ENCODE assay signal across 20 mouse cellular contexts in genomic region chr2:33187874-33188273, GRCm38 (mm10). TPM values are rescaled to one million over a fixed set of nuclear protein-coding genes. Genes with fewer than 3 reads are reported as not detected.
DNase-seq lines count a peak whose midpoint lies in the region; ATAC-seq and TF ChIP-seq lines count a peak whose summit lies in the region.
"Had no signal": no experiment of that assay in that cellular context is flagged by ENCODE, and none has a peak within 500 bp of the region (broad histone marks: within the 10 kb centered on the region; RNA-seq: fewer than 3 reads in every experiment).

No protein-coding gene starts in this region.

- H3K36me3 ChIP-seq in heart, embryonic 11.5 days (ENCODE audit: control insufficient read depth, insufficient read depth, low read length) = no peaks in the 10 kb centered on the region
- no peaks in the 10 kb centered on the region for H3K36me3 ChIP-seq in kidney, adult 2 months (ENCODE audit: control insufficient read depth, insufficient read depth, low read length)
- H3K36me3 ChIP-seq in kidney, embryonic 14.5 days (ENCODE audit: control insufficient read depth, insufficient read depth, low read length) = no peaks in the 10 kb centered on the region
- H3K36me3 ChIP-seq in heart, embryonic 16.5 days (ENCODE audit: control insufficient read depth, insufficient read depth) = no peaks in the 10 kb centered on the region
- H3K36me3 ChIP-seq: embryonic facial prominence, embryonic 15.5 days; hindbrain, embryonic 12.5 days; limb, embryonic 15.5 days; liver, embryonic 15.5 days; midbrain, embryonic 15.5 days had no signal

- no peak for TF ChIP-seq POLR2A in kidney, adult 2 months (IDR thresholded peaks at IDR 0.05; ENCODE audit: low read depth, low read length)

- DNase-seq in heart, adult 11 months = no peak
- peak; percentile 52 for DNase-seq in kidney, adult 2 months
- DNase-seq in kidney, postnatal 14 days = peak; percentile 60
- no peak for DNase-seq in left cerebral cortex, postnatal 10 days (ENCODE audit: extremely low spot score in 1 of 2, low spot score in 2 of 2)
- DNase-seq: cerebellum, adult 2 months; cerebellum, postnatal 36 days; lung, postnatal 14 days; thymus, postnatal 36 days had no signal

- H3K9me3 ChIP-seq in heart, embryonic 11.5 days (replicated peaks; ENCODE audit: control insufficient read depth, low read length) = no peaks in the 10 kb centered on the region
- H3K9me3 ChIP-seq in kidney, embryonic 14.5 days (ENCODE audit: control insufficient read depth, low read length) = no peaks in the 10 kb centered on the region
- no peaks in the 10 kb centered on the region for H3K9me3 ChIP-seq in heart, embryonic 16.5 days (replicated peaks; ENCODE audit: control insufficient read depth, low read length)
- H3K9me3 ChIP-seq: embryonic facial prominence, embryonic 15.5 days; hindbrain, embryonic 12.5 days; limb, embryonic 15.5 days; liver, embryonic 15.5 days; megakaryocyte, embryonic 14.5 days; midbrain, embryonic 15.5 days had no signal

- no peaks in the 10 kb centered on the region for H3K27me3 ChIP-seq in heart, embryonic 11.5 days (ENCODE audit: control insufficient read depth, insufficient read depth, low read length)
- no peaks in the 10 kb centered on the region for H3K27me3 ChIP-seq in kidney, adult 2 months (replicated peaks; ENCODE audit: control insufficient read depth, insufficient read depth, low read length)
- no peaks in the 10 kb centered on the region for H3K27me3 ChIP-seq in kidney, embryonic 14.5 days (ENCODE audit: control insufficient read depth, insufficient read depth, low read length)
- H3K27me3 ChIP-seq in heart, embryonic 16.5 days (ENCODE audit: control insufficient read depth, insufficient read depth, low read length) = no peaks in the 10 kb centered on the region
- H3K27me3 ChIP-seq: embryonic facial prominence, embryonic 15.5 days; hindbrain, embryonic 12.5 days; limb, embryonic 15.5 days; liver, embryonic 15.5 days; midbrain, embryonic 15.5 days had no signal

- no peak overlapping the region for H3K9ac ChIP-seq in heart, embryonic 11.5 days (ENCODE audit: low read depth, low read length)
- no peak overlapping the region for H3K9ac ChIP-seq in kidney, embryonic 14.5 days (ENCODE audit: low read depth, low read length)
- no peak overlapping the region for H3K9ac ChIP-seq in heart, embryonic 16.5 days (ENCODE audit: low read length)
- H3K9ac ChIP-seq: embryonic facial prominence, embryonic 15.5 days; hindbrain, embryonic 12.5 days; limb, embryonic 15.5 days; liver, embryonic 15.5 days; midbrain, embryonic 15.5 days had no signal

- no peak overlapping the region for H3K4me2 ChIP-seq in heart, embryonic 11.5 days
- no peak overlapping the region for H3K4me2 ChIP-seq in kidney, embryonic 14.5 days (replicated peaks; ENCODE audit: low read depth, low read length)
- H3K4me2 ChIP-seq in heart, embryonic 16.5 days (ENCODE audit: low read depth, low read length) = no peak overlapping the region
- H3K4me2 ChIP-seq: embryonic facial prominence, embryonic 15.5 days; hindbrain, embryonic 12.5 days; limb, embryonic 15.5 days; liver, embryonic 15.5 days; midbrain, embryonic 15.5 days had no signal

- H3K4me3 ChIP-seq in heart, embryonic 11.5 days (ENCODE audit: low read depth, low read length) = no peak overlapping the region
- H3K4me3 ChIP-seq in kidney, adult 2 months (ENCODE audit: insufficient read depth, low read depth, low read length) = no peak overlapping the region
- no peak overlapping the region for H3K4me3 ChIP-seq in kidney, embryonic 14.5 days (ENCODE audit: low read length)
- no peak overlapping the region for H3K4me3 ChIP-seq in heart, embryonic 16.5 days (ENCODE audit: low read length)
- H3K4me3 ChIP-seq: embryonic facial prominence, embryonic 15.5 days; hindbrain, embryonic 12.5 days; limb, embryonic 15.5 days; liver, embryonic 15.5 days; megakaryocyte, embryonic 14.5 days; midbrain, embryonic 15.5 days; myocyte had no signal

- no peak for ATAC-seq in heart, embryonic 11.5 days (replicated peaks; ENCODE audit: insufficient number of reproducible peaks, low FRiP score, low TSS enrichment)
- ATAC-seq in kidney, embryonic 14.5 days (ENCODE audit: low FRiP score, low TSS enrichment) = no peak
- peak; percentile 50; the same call in 1 of the 2 replicates for ATAC-seq in heart, embryonic 16.5 days (replicated peaks; ENCODE audit: extremely low read depth, insufficient read depth, low FRiP score)
- ATAC-seq: inflammation-experienced regulatory T-cells, adult 6 months; midbrain, embryonic 15.5 days had no signal

- H3K27ac ChIP-seq in heart, embryonic 11.5 days (ENCODE audit: low read depth, low read length) = 0 out of 2 replicates have a peak overlapping the region, but pooled peaks have one; percentile 10
- no peak overlapping the region; the same call in 1 of the 2 replicates for H3K27ac ChIP-seq in kidney, adult 2 months (ENCODE audit: insufficient read depth, low read depth, low read length)
- no peak overlapping the region for H3K27ac ChIP-seq in kidney, embryonic 14.5 days (ENCODE audit: low read depth, low read length)
- peak overlapping the region; percentile 71 for H3K27ac ChIP-seq in heart, embryonic 16.5 days (ENCODE audit: low read length)
- H3K27ac ChIP-seq: embryonic facial prominence, embryonic 15.5 days; hindbrain, embryonic 12.5 days; limb, embryonic 15.5 days; liver, embryonic 15.5 days; midbrain, embryonic 15.5 days had no signal

- intact Hi-C loops in left cerebral cortex, postnatal 10 days (cut with DNase I) = no loop called here

- TF ChIP-seq CTCF in kidney, adult 2 months (conservative IDR thresholded peaks at IDR 0.05; ENCODE audit: insufficient read depth, insufficient read length, low read depth, low read length) = no peak

- WGBS in heart, embryonic 11.5 days (ENCODE audit: insufficient replicate concordance) = 69% methylated on average over 2 of the region's 2 CpGs
- 52% methylated on average over 2 of the region's 2 CpGs for WGBS in kidney, adult 2 months
- WGBS in kidney, embryonic 14.5 days = 73% methylated on average over 2 of the region's 2 CpGs
- 47% methylated on average over 2 of the region's 2 CpGs for WGBS in heart, embryonic 16.5 days

- peaks cover 32% of the 10 kb centered on the region for H3K4me1 ChIP-seq in heart, embryonic 11.5 days (ENCODE audit: control insufficient read depth, insufficient read depth, low read length)
- peaks cover 21% of the 10 kb centered on the region for H3K4me1 ChIP-seq in kidney, adult 2 months (ENCODE audit: control insufficient read depth, insufficient read depth, low read length)
- peaks cover 6% of the 10 kb centered on the region; the same call in 1 of the 2 replicates for H3K4me1 ChIP-seq in kidney, embryonic 14.5 days (ENCODE audit: control insufficient read depth, insufficient read depth, low read length)
- peaks cover 47% of the 10 kb centered on the region for H3K4me1 ChIP-seq in heart, embryonic 16.5 days (ENCODE audit: control insufficient read depth, insufficient read depth, low read length)
- H3K4me1 ChIP-seq: liver, embryonic 15.5 days had no signal

RNA-seq across cellular contexts. Expression of gene Angptl2, which starts 28.0 kb away (rescaled TPM):
- 34.3 and 47.8 TPM in 2 replicates for polyA plus RNA-seq in heart, embryonic 11.5 days (2014; fragmentation: Nextera tagmentation; extraction: Ambion mirVana)
- 90.1 and 93.0 TPM in 2 replicates for polyA plus RNA-seq in kidney, adult 2 months (2012; rRNA removed)
- polyA plus RNA-seq in kidney, embryonic 14.5 days (2014; fragmentation: Nextera tagmentation; extraction: Ambion mirVana) = 21.1 and 27.0 TPM in 2 replicates
- polyA plus RNA-seq in heart, embryonic 16.5 days (2015; fragmentation: Nextera tagmentation; extraction: Ambion mirVana) = 75.1 and 76.4 TPM in 2 replicates
- 1 to 10 TPM; 4.4 to 4.5 TPM for total RNA-seq in left cerebral cortex, postnatal 10 days (2021)

RNA-seq across cellular contexts. Expression of gene Garnl3, which starts 56.4 kb away (rescaled TPM):
- 14.6 and 15.4 TPM in 2 replicates for polyA plus RNA-seq in heart, embryonic 11.5 days (2014; fragmentation: Nextera tagmentation; extraction: Ambion mirVana)
- polyA plus RNA-seq in kidney, adult 2 months (2012; rRNA removed) = 1.1 and 1.2 TPM in 2 replicates
- polyA plus RNA-seq in kidney, embryonic 14.5 days (2014; fragmentation: Nextera tagmentation; extraction: Ambion mirVana) = 11.6 and 12.1 TPM in 2 replicates
- polyA plus RNA-seq in heart, embryonic 16.5 days (2015; fragmentation: Nextera tagmentation; extraction: Ambion mirVana) = 8.2 and 8.3 TPM in 2 replicates
- 100 to 1,000 TPM; 183 TPM for total RNA-seq in left cerebral cortex, postnatal 10 days (2021)
- total RNA-seq: granulocyte monocyte progenitor cell, adult 5-6 weeks had no signal

Comparison
In these comparisons a context has a peak if more than half of its experiments do, and no peak if none do; other contexts are left out.
1. H3K27ac ChIP-seq: peak in heart, embryonic 11.5 days (single experiment) and heart, embryonic 16.5 days (single experiment); none in kidney, adult 2 months (single experiment) and kidney, embryonic 14.5 days (single experiment).
2. DNase-seq: peak in kidney, adult 2 months (single experiment) and kidney, postnatal 14 days (single experiment); none in heart, adult 11 months (single experiment) and left cerebral cortex, postnatal 10 days (0 of 2).